Mouse (Mus musculus): ENCODE results near the gene Unk.

Gene Unk

GRCm38 (mm10) chr11:116064187-116064867 is 34.2 kb downstream of the Unk start:
- no peak for DNase-seq

GRCm38 (mm10) chr11:116065345-116065744 is 35.2 kb downstream of the Unk start:
- no peak for DNase-seq

GRCm38 (mm10) chr11:116071510-116071909 is 41.4 kb downstream of the Unk start:
- DNase-seq: peak; percentile 69 to 71

- DNase-seq: no peak
Observed at GRCm38 (mm10) chr11:116072608-116073007, 42.5 kb downstream of the Unk start.

GRCm38 (mm10) chr11:116074436-116074991 is 44.4 kb downstream of the Unk start:
- no peak for DNase-seq

- DNase-seq: no peak
Observed at GRCm38 (mm10) chr11:116075539-116076265, 45.6 kb downstream of the Unk start.

GRCm38 (mm10) chr11:116076266-116076540 is 46.1 kb downstream of the Unk start:
- no peak for DNase-seq

- peak; percentile 45 to 52 for DNase-seq
Observed at GRCm38 (mm10) chr11:116076836-116077235, 46.7 kb downstream of the Unk start.

- peak; percentile 72 for DNase-seq
Observed at GRCm38 (mm10) chr11:116077446-116078204, 47.5 kb downstream of the Unk start, which contains the start of gene Unc13d. Gene Unc13d, minus strand, starts transcription at chr11:116077961.

GRCm38 (mm10) chr11:116078221-116078620 is 48.1 kb downstream of the Unk start:
- DNase-seq: peak; percentile 87 to 91

GRCm38 (mm10) chr11:116078676-116079320 is 48.7 kb downstream of the Unk start:
- no peak for DNase-seq

- no peak for DNase-seq
Observed at GRCm38 (mm10) chr11:116079511-116079910, 49.4 kb downstream of the Unk start.

- peak; percentile 88 to 90 for DNase-seq
Observed at GRCm38 (mm10) chr11:116081081-116081480, 51.0 kb downstream of the Unk start.

- no peak for DNase-seq
Observed at GRCm38 (mm10) chr11:116083096-116083672, 53.1 kb downstream of the Unk start.

GRCm38 (mm10) chr11:116084166-116084565 is 54.0 kb downstream of the Unk start:
- no peak for DNase-seq

- peak; percentile 96 to 97 for DNase-seq
Observed at GRCm38 (mm10) chr11:116086258-116087193, 56.4 kb downstream of the Unk start, which contains the start of gene Wbp2. Gene Wbp2, minus strand, starts transcription at chr11:116086995.

- DNase-seq: peak; percentile 89 to 90
Observed at GRCm38 (mm10) chr11:116087194-116088130, 57.3 kb downstream of the Unk start.

GRCm38 (mm10) chr11:116088188-116088587 is 58.1 kb downstream of the Unk start:
- DNase-seq: no peak

GRCm38 (mm10) chr11:116088741-116089394 is 58.7 kb downstream of the Unk start:
- DNase-seq: no peak
